ENCODE assay signal across 8 mouse cellular contexts in genomic region chr10:79745898-79746773, GRCm38 (mm10). TPM values are rescaled to one million over a fixed set of nuclear protein-coding genes. Genes with fewer than 3 reads are reported as not detected.
A peak's percentile ranks its signal among the peaks of the same experiment; 100 is the strongest.
DNase-seq lines count a peak whose midpoint lies in the region; ATAC-seq and TF ChIP-seq lines count a peak whose summit lies in the region.

Polrmt (minus strand) TSS chr10:79746581.

- 3% methylated on average over 33 of the region's 38 CpGs for WGBS in embryonic facial prominence, embryonic 14.5 days
- WGBS in heart, adult 2 months: under 1% methylated on average over 38 of the region's 38 CpGs
- 3% methylated on average over 38 of the region's 38 CpGs for WGBS in limb, embryonic 13.5 days
- 3% methylated on average over 38 of the region's 38 CpGs for WGBS in midbrain, embryonic 16.5 days

- no peaks in the 10 kb centered on the region for H3K27me3 ChIP-seq in embryonic facial prominence, embryonic 14.5 days (replicated peaks; ENCODE audit: control insufficient read depth, insufficient read depth, low read length)
- H3K27me3 ChIP-seq in heart, adult 2 months (ENCODE audit: control insufficient read depth, insufficient read depth, low read length): no peaks in the 10 kb centered on the region
- no peaks in the 10 kb centered on the region for H3K27me3 ChIP-seq in limb, embryonic 13.5 days
- no peaks in the 10 kb centered on the region for H3K27me3 ChIP-seq in midbrain, embryonic 16.5 days (ENCODE audit: control insufficient read depth, insufficient read depth, low read depth, low read length)

- peak within 1 kb of the TSS; percentile 76 for H3K9ac ChIP-seq in embryonic facial prominence, embryonic 14.5 days (ENCODE audit: low read depth, low read length)
- peak within 1 kb of the TSS; percentile 67 for H3K9ac ChIP-seq in heart, adult 2 months (ENCODE audit: low read depth, low read length)
- H3K9ac ChIP-seq in limb, embryonic 13.5 days: peak within 1 kb of the TSS; percentile 66
- H3K9ac ChIP-seq in midbrain, embryonic 16.5 days (ENCODE audit: low read depth, low read length): peak within 1 kb of the TSS; percentile 60

- intact Hi-C loops in heart, adult 2 months (cut with DNase I): loop anchor here (2.0 kb wide), 1 partner anchor 21 kb away; the partner anchor contains the start of gene Rnf126

- H3K4me2 ChIP-seq in embryonic facial prominence, embryonic 14.5 days (ENCODE audit: low read depth, low read length): peak within 1 kb of the TSS; percentile 76
- H3K4me2 ChIP-seq in limb, embryonic 13.5 days (replicated peaks): peak within 1 kb of the TSS; percentile 62
- H3K4me2 ChIP-seq in midbrain, embryonic 16.5 days (ENCODE audit: low read length): peak within 1 kb of the TSS; percentile 82

- TF ChIP-seq POLR2A in heart, adult 2 months (IDR thresholded peaks at IDR 0.05; ENCODE audit: insufficient read depth, low read depth, low read length): peak; percentile 74

- TF ChIP-seq EP300 in heart, adult 2 months (IDR thresholded peaks at IDR 0.05; ENCODE audit: insufficient read depth, low read depth, low read length): no peak

- peaks cover 7% of the 10 kb centered on the region for H3K4me1 ChIP-seq in embryonic facial prominence, embryonic 14.5 days (ENCODE audit: control insufficient read depth, insufficient read depth, low read length)
- H3K4me1 ChIP-seq in heart, adult 2 months (ENCODE audit: control insufficient read depth, insufficient read depth, low read length): peaks cover 6% of the 10 kb centered on the region
- H3K4me1 ChIP-seq in limb, embryonic 13.5 days: peaks cover 12% of the 10 kb centered on the region
- peaks cover 12% of the 10 kb centered on the region for H3K4me1 ChIP-seq in midbrain, embryonic 16.5 days (ENCODE audit: control insufficient read depth, insufficient read depth, low read length)

- DNase-seq in 3T3-L1 (ENCODE audit: low read depth, low spot score): peak; percentile 99
- peak; percentile 72 to 87 for DNase-seq in adrenal gland, postnatal 4 days (ENCODE audit: low spot score in 2 of 2)
- peak; percentile 99 for DNase-seq in embryonic facial prominence, embryonic 14.5 days (ENCODE audit: low spot score)
- peak; percentile 92 to 97 for DNase-seq in heart, adult 2 months
- DNase-seq in kidney, adult 8-10 months: peak; percentile 98
- peak; percentile 89 to 95 for DNase-seq in spleen, postnatal 10 days (ENCODE audit: low spot score in 2 of 2)

- peaks cover 34% of the 10 kb centered on the region for H3K36me3 ChIP-seq in embryonic facial prominence, embryonic 14.5 days (ENCODE audit: control insufficient read depth, insufficient read depth, low read length)
- no peaks in the 10 kb centered on the region for H3K36me3 ChIP-seq in heart, adult 2 months (ENCODE audit: control insufficient read depth, insufficient read depth, low read length)
- H3K36me3 ChIP-seq in limb, embryonic 13.5 days: peaks cover 35% of the 10 kb centered on the region
- peaks cover 13% of the 10 kb centered on the region for H3K36me3 ChIP-seq in midbrain, embryonic 16.5 days (ENCODE audit: control insufficient read depth, insufficient read depth, low read length)

- peak within 1 kb of the TSS; percentile 78 for H3K4me3 ChIP-seq in embryonic facial prominence, embryonic 14.5 days (ENCODE audit: low read depth, low read length)
- peak within 1 kb of the TSS; percentile 90 for H3K4me3 ChIP-seq in heart, adult 2 months
- H3K4me3 ChIP-seq in limb, embryonic 13.5 days: peak within 1 kb of the TSS; percentile 55
- peak within 1 kb of the TSS; percentile 55 for H3K4me3 ChIP-seq in midbrain, embryonic 16.5 days (ENCODE audit: low read depth, low read length)

- no peaks in the 10 kb centered on the region for H3K79me2 ChIP-seq in heart, adult 2 months (replicated peaks; ENCODE audit: control insufficient read depth, insufficient read depth, low read length)

- peaks cover 2% of the 10 kb centered on the region for H3K9me3 ChIP-seq in embryonic facial prominence, embryonic 14.5 days (ENCODE audit: control insufficient read depth, low read length)
- peaks cover 5% of the 10 kb centered on the region for H3K9me3 ChIP-seq in limb, embryonic 13.5 days
- no peaks in the 10 kb centered on the region; the same call in 1 of the 2 replicates for H3K9me3 ChIP-seq in midbrain, embryonic 16.5 days (replicated peaks; ENCODE audit: control insufficient read depth, low read length, poor library complexity, severe bottlenecking)

- peak; percentile 75 for TF ChIP-seq CTCF in heart, adult 2 months (IDR thresholded peaks at IDR 0.05)

- no peak within 1 kb of the TSS for H3K27ac ChIP-seq in embryonic facial prominence, embryonic 14.5 days (replicated peaks; ENCODE audit: low read depth, low read length)
- H3K27ac ChIP-seq in heart, adult 2 months: peak within 1 kb of the TSS; percentile 78
- no peak within 1 kb of the TSS for H3K27ac ChIP-seq in limb, embryonic 13.5 days
- 0 out of 2 replicates have a peak within 1 kb of the TSS, but pooled peaks have one; percentile 6 for H3K27ac ChIP-seq in midbrain, embryonic 16.5 days (ENCODE audit: low read length)

- peak; percentile 97 for ATAC-seq in embryonic facial prominence, embryonic 14.5 days (ENCODE audit: low read depth)
- ATAC-seq in limb, embryonic 13.5 days (ENCODE audit: low FRiP score, low read depth): peak; percentile 96
- ATAC-seq in midbrain, embryonic 16.5 days: peak; percentile 96

RNA-seq across cellular contexts. Expression of gene Polrmt, which starts in this region (rescaled TPM):
- 10 to 100 TPM; 61.2 to 68.6 TPM for total RNA-seq in adrenal gland, postnatal 4 days (2021)
- polyA plus RNA-seq in embryonic facial prominence, embryonic 14.5 days (2014; fragmentation: Nextera tagmentation; extraction: Ambion mirVana): 32.5 and 33.6 TPM in 2 replicates
- total RNA-seq in heart, adult 2 months (2021): 10 to 100 TPM; 42.2 to 44.7 TPM
- polyA plus RNA-seq in heart, adult 2 months (2012; rRNA removed): 47.0 and 52.3 TPM in 2 replicates
- 49.4 and 54.9 TPM in 2 replicates for polyA plus RNA-seq in limb, embryonic 13.5 days (2015; fragmentation: Nextera tagmentation; extraction: Ambion mirVana)
- polyA plus RNA-seq in midbrain, embryonic 16.5 days (2015; fragmentation: Nextera tagmentation; extraction: Ambion mirVana): 45.3 and 45.9 TPM in 2 replicates

Comparison
In these comparisons a context has a peak if more than half of its experiments do, and no peak if none do; other contexts are left out.
1. H3K27ac ChIP-seq: peak in heart, adult 2 months (single experiment) and midbrain, embryonic 16.5 days (single experiment); none in embryonic facial prominence, embryonic 14.5 days (single experiment) and limb, embryonic 13.5 days (single experiment).
2. Peak in every context shown above with its lines, with median percentiles within 50 percentile points of each other: DNase-seq, ATAC-seq, H3K4me2 ChIP-seq, H3K4me3 ChIP-seq and H3K9ac ChIP-seq.